Mouse (Mus musculus) intestine, embryonic 14.5 days (tissue): ENCODE data around the gene Ptprh. TPM values are rescaled to one million over a fixed set of nuclear protein-coding genes. Genes with fewer than 3 reads are reported as not detected.

Experiments
- ATAC-seq: fragments of 200-750 bp; cut with Nextera tagmentation; replicated peaks from 2 replicates; pipeline ENCODE4 v1.8.0; 2017; ENCODE audit warnings: low read depth, moderate number of reproducible peaks, moderate TSS enrichment, moderate library complexity; ENCODE audit not compliant: low FRiP score, low TSS enrichment
- DNase-seq: peaks from one replicate; pipeline ENCODE4 v3.0.0-alpha.2; 2018; ENCODE audit warnings: low spot score
- H3K27ac ChIP-seq: fragments of 300-500 bp; sonication (generic); 2 replicates; pipeline ENCODE4 v1.5.1; 2014; ENCODE audit warnings: low read depth, mild to moderate bottlenecking, control low read depth
- H3K27me3 ChIP-seq: fragments of 300-500 bp; sonication (generic); replicated peaks from 2 replicates; pipeline ENCODE4 v1.6.1; 2014; ENCODE audit warnings: low read length, control low read depth; ENCODE audit not compliant: control insufficient read depth, insufficient read depth
- H3K36me3 ChIP-seq: fragments of 300-500 bp; sonication (generic); 2 replicates; pipeline ENCODE4 v1.6.1; 2014; ENCODE audit warnings: low read length, control low read depth; ENCODE audit not compliant: control insufficient read depth, insufficient read depth
- H3K4me1 ChIP-seq: fragments of 300-500 bp; sonication (generic); replicated peaks from 2 replicates; pipeline ENCODE4 v1.6.1; 2014; ENCODE audit warnings: low read length, control low read depth, mixed read lengths; ENCODE audit not compliant: control insufficient read depth, insufficient read depth
- H3K4me2 ChIP-seq: fragments of 300-500 bp; sonication (generic); 2 replicates; pipeline ENCODE4 v1.6.1; 2014; ENCODE audit warnings: low read length
- H3K4me3 ChIP-seq: fragments of 300-500 bp; sonication (generic); 2 replicates; pipeline ENCODE4 v1.5.1; 2014; ENCODE audit warnings: low read depth, low read length, control low read depth, mixed read lengths
- H3K9ac ChIP-seq: fragments of 300-500 bp; sonication (generic); 2 replicates; pipeline ENCODE4 v1.6.1; 2014; ENCODE audit warnings: mild to moderate bottlenecking, low read length
- H3K9me3 ChIP-seq: fragments of 300-500 bp; sonication (generic); 2 replicates; pipeline ENCODE4 v1.6.1; 2016; ENCODE audit warnings: low read length, control low read depth; ENCODE audit not compliant: control insufficient read depth
- WGBS: fragments of 180-500 bp; shearing (Covaris S2); extraction: QIAGEN DNeasy Blood & Tissue Kit; methylation state at CpG from one replicate; pipeline ENCODE4 v1.1.7; 2014; 5-methylcytosine and 5-hydroxymethylcytosine counted together
- polyA plus RNA-seq: library from polyadenylated mRNA; unstranded; fragments of >200 nt; fragmentation: Nextera tagmentation; extraction: Ambion mirVana; gene quantifications from 2 replicates; pipeline ENCODE4 v1.2.1, GENCODE M21; 2014

The Ptprh gene
- not detected in 2 replicates for polyA plus RNA-seq

DNA sequence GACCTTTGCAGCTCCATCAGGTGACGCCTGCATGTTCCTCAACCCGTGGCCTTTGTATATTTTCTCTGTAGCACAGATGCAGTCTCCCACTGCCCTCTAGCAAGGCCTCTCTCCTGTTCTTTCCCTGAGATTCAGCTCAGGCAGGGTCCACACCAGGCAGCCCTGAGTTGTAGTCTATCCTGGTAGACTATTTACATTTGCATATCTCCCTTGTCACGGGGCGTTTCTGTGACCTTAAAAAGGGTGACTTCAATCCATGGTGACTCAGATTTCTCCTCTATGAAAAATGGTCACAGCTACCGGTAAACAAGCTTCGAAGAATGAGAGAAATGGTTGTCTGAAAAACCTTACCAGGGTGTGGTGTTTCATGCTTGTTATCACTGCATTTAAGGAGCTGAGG is at the start of gene Ptprh:
Gene Ptprh (minus strand): TSS at position 169 of the 400 bp plus-strand sequence.
- H3K27me3 ChIP-seq, result no peaks in the 10 kb centered on the region
- no peak within 1 kb of the TSS for H3K4me2 ChIP-seq
- H3K4me1 ChIP-seq, result no peaks in the 10 kb centered on the region
- no peaks in the 10 kb centered on the region for H3K9me3 ChIP-seq
- DNase-seq (no peak), ATAC-seq (no peak)
- no peak within 1 kb of the TSS for H3K27ac ChIP-seq
- WGBS, result 70% methylated on average over 6 of the region's 6 CpGs
- H3K4me3 ChIP-seq, result no peak within 1 kb of the TSS
- no peaks in the 10 kb centered on the region for H3K36me3 ChIP-seq
- H3K9ac ChIP-seq, result no peak within 1 kb of the TSS

DNA sequence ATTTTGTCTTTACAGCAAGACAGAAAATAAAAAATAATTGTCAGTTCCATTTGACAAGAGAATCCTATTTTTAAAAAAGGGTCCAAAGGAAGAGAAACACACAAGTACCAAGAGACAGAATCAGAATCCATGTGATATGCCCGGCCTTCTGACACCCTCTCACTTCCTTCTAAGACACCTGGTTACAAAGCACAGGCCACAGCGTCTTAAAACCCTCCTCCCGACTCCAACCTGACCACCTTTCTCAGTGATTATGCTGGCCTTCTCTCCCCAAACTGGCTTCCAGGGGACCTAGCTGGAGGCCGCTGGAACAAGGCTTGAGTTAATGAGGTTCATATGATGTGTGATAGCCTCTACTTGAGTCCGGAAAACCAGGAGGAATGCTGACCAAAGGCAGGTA is 49.5 kb upstream of the Ptprh start:
- no peak overlapping the region for H3K27ac ChIP-seq
- 77% methylated on average over 5 of the region's 5 CpGs for WGBS

DNA sequence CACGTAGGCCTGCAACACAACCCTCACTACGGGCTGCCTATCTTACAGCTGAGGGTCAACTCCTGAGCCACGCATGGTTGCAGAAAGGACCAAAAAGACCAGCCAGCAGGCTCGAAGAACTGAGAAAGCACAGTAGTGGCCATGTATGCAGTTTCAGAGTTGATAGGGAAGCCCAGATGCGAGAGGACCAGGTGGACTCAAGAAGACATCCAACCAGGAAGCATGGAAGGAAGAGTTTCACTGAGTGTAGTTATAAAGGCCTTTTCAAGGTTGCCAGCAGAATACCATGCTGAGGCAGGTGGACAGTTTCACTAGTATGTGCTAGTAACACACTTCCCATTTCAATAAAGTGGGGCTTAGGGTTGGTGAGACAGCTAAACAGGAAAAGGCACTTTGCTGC is 48.9 kb upstream of the Ptprh start:
- no peak for DNase-seq
- Histone ChIP-seq H3K27me3 (no peaks in the 10 kb centered on the region), H3K4me1 (peaks cover 35% of the 10 kb centered on the region), H3K9me3 (no peaks in the 10 kb centered on the region), H3K4me3 (no peak overlapping the region), H3K9ac (no peak overlapping the region), H3K36me3 (0 out of 2 replicates have a peak, but pooled peaks cover 7% of the 10 kb centered on the region), H3K4me2 (no peak overlapping the region), H3K27ac (no peak overlapping the region)
- WGBS, result 87% methylated on average over 5 of the region's 5 CpGs
- ATAC-seq, result no peak

More for the DNA sequence above, 49.5 kb upstream of the Ptprh start:
- no peaks in the 10 kb centered on the region for H3K27me3 ChIP-seq
- no peak overlapping the region for H3K9ac ChIP-seq
- no peak overlapping the region for H3K4me3 ChIP-seq
- H3K4me1 ChIP-seq, result peaks cover 37% of the 10 kb centered on the region
- 0 out of 2 replicates have a peak, but pooled peaks cover 7% of the 10 kb centered on the region for H3K36me3 ChIP-seq
- no peak for DNase-seq
- no peak overlapping the region for H3K4me2 ChIP-seq
- no peaks in the 10 kb centered on the region for H3K9me3 ChIP-seq
- ATAC-seq, result no peak

DNA sequence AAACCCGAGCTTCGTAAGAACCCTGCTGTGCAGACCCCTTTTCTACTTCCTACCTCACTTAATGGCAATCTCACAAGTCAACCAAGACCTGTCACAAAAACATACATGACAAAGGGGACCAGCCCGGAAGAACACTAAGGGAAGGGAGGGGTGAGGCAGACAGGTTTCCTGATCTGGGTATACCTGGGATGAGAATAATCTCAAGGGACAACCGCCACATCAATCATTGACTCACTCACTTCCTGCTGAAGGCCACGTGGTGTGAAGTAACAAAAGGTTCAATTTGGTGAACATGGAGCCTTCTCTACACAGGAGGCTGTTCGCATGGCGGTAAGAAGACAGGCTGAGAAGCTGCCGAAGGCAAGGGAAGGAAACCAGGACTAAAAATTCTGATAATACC is 47.7 kb upstream of the Ptprh start:
- ATAC-seq, result no peak
- peaks cover 24% of the 10 kb centered on the region for H3K4me1 ChIP-seq
- H3K36me3 ChIP-seq, result peaks cover 13% of the 10 kb centered on the region; the same call in 1 of the 2 replicates
- DNase-seq, result no peak
- H3K27me3 ChIP-seq, result no peaks in the 10 kb centered on the region
- no peak overlapping the region for H3K4me3 ChIP-seq
- no peak overlapping the region for H3K9ac ChIP-seq
- H3K27ac ChIP-seq, result no peak overlapping the region
- no peak overlapping the region for H3K4me2 ChIP-seq
- 75% methylated on average over 8 of the region's 8 CpGs for WGBS
- no peaks in the 10 kb centered on the region for H3K9me3 ChIP-seq

DNA sequence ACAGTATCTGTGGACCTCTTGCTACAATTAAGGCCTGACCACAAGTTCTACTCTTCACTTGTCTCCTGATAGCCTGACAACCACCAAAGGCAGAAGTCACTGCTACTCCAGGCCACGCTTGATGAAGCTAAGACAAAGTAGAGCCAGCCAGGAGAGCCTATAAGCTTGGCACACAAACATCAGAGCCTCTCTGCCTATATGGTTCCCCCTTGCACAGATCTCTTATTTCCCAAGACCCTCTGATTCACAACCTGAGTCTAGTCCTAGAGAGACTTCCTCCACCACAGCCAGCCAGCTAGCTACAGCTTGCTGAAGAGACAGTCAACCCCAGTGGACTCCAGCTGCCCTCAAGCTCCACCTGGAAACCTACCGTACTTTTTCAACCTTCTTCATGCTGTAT is 44.2 kb upstream of the Ptprh start:
- Histone ChIP-seq H3K36me3 (peaks cover 43% of the 10 kb centered on the region), H3K4me1 (peaks cover 5% of the 10 kb centered on the region), H3K9ac (no peak overlapping the region), H3K9me3 (no peaks in the 10 kb centered on the region), H3K27ac (no peak overlapping the region), H3K4me2 (no peak overlapping the region), H3K27me3 (no peaks in the 10 kb centered on the region), H3K4me3 (no peak overlapping the region)
- WGBS, result 92% methylated on average over 2 of the region's 2 CpGs
- ATAC-seq, result no peak
- no peak for DNase-seq

DNA sequence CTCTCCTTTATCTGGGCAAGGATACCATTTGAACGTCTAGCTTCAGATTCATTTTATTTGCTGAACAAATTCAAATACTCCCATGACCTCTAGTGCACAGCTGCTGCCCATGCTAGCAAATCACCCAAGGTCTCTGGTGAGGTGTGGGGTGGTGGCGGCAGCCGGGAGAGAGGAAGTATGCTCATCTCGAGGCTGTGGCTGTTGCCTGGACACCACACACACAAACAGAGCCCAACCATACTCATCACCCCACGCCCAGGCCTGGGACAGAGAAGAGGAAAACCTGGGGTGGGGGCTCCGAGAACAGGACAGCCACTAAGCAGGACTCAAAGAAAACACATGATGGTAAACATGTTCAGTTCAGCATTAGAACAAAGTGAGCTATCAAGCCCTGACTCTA is 43.5 kb upstream of the Ptprh start:
- Histone ChIP-seq H3K9ac (no peak overlapping the region), H3K9me3 (no peaks in the 10 kb centered on the region), H3K4me1 (peaks cover under 1% of the 10 kb centered on the region), H3K27me3 (no peaks in the 10 kb centered on the region), H3K36me3 (peaks cover 43% of the 10 kb centered on the region), H3K27ac (no peak overlapping the region), H3K4me3 (no peak overlapping the region), H3K4me2 (no peak overlapping the region)
- 43% methylated on average over 6 of the region's 6 CpGs for WGBS
- ATAC-seq (peak; percentile 60; the same call in 1 of the 2 replicates), DNase-seq (no peak)

DNA sequence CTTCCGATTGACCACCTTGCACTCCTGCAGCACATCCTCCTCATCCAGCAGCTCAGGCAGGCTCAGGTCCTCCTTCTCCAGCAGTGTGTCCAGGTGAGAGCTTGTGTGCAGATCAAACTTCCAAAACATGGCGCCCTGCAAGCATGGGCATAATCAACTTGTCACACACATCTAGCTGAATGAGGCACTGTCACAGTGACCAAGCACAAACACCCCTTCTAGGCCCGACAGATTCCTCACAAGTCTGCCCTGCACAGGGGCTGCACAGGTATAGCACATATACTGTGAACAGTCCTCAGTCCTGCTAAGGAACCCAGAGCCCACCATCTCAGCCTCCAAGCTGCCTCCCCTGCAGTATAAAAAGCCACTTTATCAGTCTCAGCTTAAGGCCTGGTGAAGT is 43.0 kb upstream of the Ptprh start:
- Histone ChIP-seq H3K4me1 (no peaks in the 10 kb centered on the region), H3K4me2 (no peak overlapping the region), H3K4me3 (no peak overlapping the region), H3K36me3 (peaks cover 47% of the 10 kb centered on the region), H3K9ac (no peak overlapping the region), H3K9me3 (no peaks in the 10 kb centered on the region), H3K27ac (no peak overlapping the region), H3K27me3 (no peaks in the 10 kb centered on the region)
- 86% methylated on average over 3 of the region's 3 CpGs for WGBS
- ATAC-seq (no peak), DNase-seq (no peak)

DNA sequence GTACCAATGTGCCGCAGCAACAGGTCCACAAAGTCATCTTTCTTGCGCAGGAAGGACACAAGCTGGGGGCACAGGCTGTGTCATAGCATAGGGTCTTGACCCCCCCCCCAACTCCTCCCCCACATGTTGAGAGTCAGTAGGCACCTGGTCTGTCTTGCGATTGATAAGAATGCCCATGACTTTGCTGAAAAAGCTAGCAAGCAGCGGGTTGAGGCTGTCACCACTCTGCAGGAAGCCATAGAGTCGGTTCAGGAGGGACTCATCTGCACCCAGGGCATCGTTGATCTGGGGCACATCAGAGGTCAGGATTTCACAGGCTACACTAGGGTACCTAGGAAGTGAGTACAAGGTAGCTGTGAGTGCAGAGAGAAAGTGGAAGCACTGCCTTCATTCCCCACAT is 39.4 kb upstream of the Ptprh start:
- peaks cover 80% of the 10 kb centered on the region for H3K36me3 ChIP-seq
- no peak for ATAC-seq

DNA sequence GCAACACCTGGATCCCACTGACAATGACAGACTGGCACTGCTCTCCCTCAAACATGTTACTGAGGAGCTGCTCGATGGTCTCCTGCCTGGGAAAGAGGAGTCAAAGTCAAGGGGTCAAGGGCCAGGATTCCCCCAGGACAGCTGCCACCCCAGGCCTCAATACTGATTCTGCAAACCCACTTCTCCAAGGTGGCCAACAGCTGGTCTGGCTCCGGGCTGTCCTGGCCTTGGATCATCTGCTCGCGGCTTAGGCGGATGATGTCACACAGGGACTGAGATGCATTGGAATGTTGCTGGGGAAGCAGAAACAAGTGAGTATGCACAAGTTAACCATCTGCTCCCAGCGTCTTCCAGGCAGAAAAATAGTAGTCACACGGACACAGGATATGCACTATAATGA is 38.1 kb upstream of the Ptprh start:
- Histone ChIP-seq H3K27ac (no peak overlapping the region), H3K4me1 (no peaks in the 10 kb centered on the region), H3K36me3 (peaks cover 90% of the 10 kb centered on the region), H3K9ac (no peak overlapping the region), H3K9me3 (no peaks in the 10 kb centered on the region), H3K27me3 (no peaks in the 10 kb centered on the region), H3K4me2 (no peak overlapping the region), H3K4me3 (no peak overlapping the region)
- DNase-seq (no peak), ATAC-seq (no peak)
- WGBS, result 70% methylated on average over 7 of the region's 7 CpGs

More for the DNA sequence above, 39.4 kb upstream of the Ptprh start:
- H3K4me2 ChIP-seq, result no peak overlapping the region
- DNase-seq, result no peak
- H3K4me3 ChIP-seq, result no peak overlapping the region
- H3K9ac ChIP-seq, result no peak overlapping the region
- no peaks in the 10 kb centered on the region for H3K4me1 ChIP-seq
- no peaks in the 10 kb centered on the region for H3K27me3 ChIP-seq
- 91% methylated on average over 6 of the region's 6 CpGs for WGBS
- no peak overlapping the region for H3K27ac ChIP-seq
- no peaks in the 10 kb centered on the region for H3K9me3 ChIP-seq
